Mouse (Mus musculus) c-Kit-positive CD71-positive TER-119-positive erythroid progenitor cells, embryonic 14.5 days (primary cell): ENCODE data around the gene Ing3.

ENCODE experiments used
- DNase-seq: peaks from one replicate; pipeline ENCODE4 v3.0.0-alpha.2; 2013; ENCODE audit warnings: low spot score

Ing3 gene

GRCm38 (mm10) chr6:21993070-21993469 is 43.7 kb downstream of the Ing3 start:
- no peak for DNase-seq

- DNase-seq, result no peak
Observed at GRCm38 (mm10) chr6:21998131-21998530, 48.8 kb downstream of the Ing3 start.

GRCm38 (mm10) chr6:21999025-21999424 is 49.7 kb downstream of the Ing3 start:
- DNase-seq, result no peak

- no peak for DNase-seq
Observed at GRCm38 (mm10) chr6:22000086-22000485, 50.7 kb downstream of the Ing3 start.

GRCm38 (mm10) chr6:22000881-22001280 is 51.5 kb downstream of the Ing3 start:
- DNase-seq, result no peak

GRCm38 (mm10) chr6:22001284-22001916 is 52.0 kb downstream of the Ing3 start:
- no peak for DNase-seq

- no peak for DNase-seq
Observed at GRCm38 (mm10) chr6:22002521-22003199, 53.3 kb downstream of the Ing3 start.

- DNase-seq, result no peak
Observed at GRCm38 (mm10) chr6:22003200-22003587, 53.8 kb downstream of the Ing3 start.

- no peak for DNase-seq
Observed at GRCm38 (mm10) chr6:22003959-22004543, 54.7 kb downstream of the Ing3 start.

GRCm38 (mm10) chr6:22008346-22008745 is 59.0 kb downstream of the Ing3 start:
- no peak for DNase-seq

GRCm38 (mm10) chr6:22010258-22010657 is 60.9 kb downstream of the Ing3 start:
- DNase-seq, result no peak

- no peak for DNase-seq
Observed at GRCm38 (mm10) chr6:22010761-22011281, 61.5 kb downstream of the Ing3 start.

GRCm38 (mm10) chr6:22011546-22011945 is 62.2 kb downstream of the Ing3 start:
- DNase-seq, result no peak

- DNase-seq, result no peak
Observed at GRCm38 (mm10) chr6:22012099-22012498, 62.7 kb downstream of the Ing3 start.

- DNase-seq, result no peak
Observed at GRCm38 (mm10) chr6:22012501-22012900, 63.1 kb downstream of the Ing3 start.

- DNase-seq, result no peak
Observed at GRCm38 (mm10) chr6:22013394-22013793, 64.0 kb downstream of the Ing3 start.

- DNase-seq, result no peak
Observed at GRCm38 (mm10) chr6:22014291-22014911, 65.0 kb downstream of the Ing3 start.

GRCm38 (mm10) chr6:22017631-22018030 is 68.3 kb downstream of the Ing3 start:
- no peak for DNase-seq

- DNase-seq, result no peak
Observed at GRCm38 (mm10) chr6:22018768-22019445, 69.5 kb downstream of the Ing3 start.

- no peak for DNase-seq
Observed at GRCm38 (mm10) chr6:22019637-22020036, 70.3 kb downstream of the Ing3 start.

GRCm38 (mm10) chr6:22020696-22021095 is 71.3 kb downstream of the Ing3 start:
- DNase-seq, result no peak

GRCm38 (mm10) chr6:22021315-22021714 is 71.9 kb downstream of the Ing3 start:
- no peak for DNase-seq
